Mouse (Mus musculus) brain, embryonic 18.5 days (tissue): Measurements from ENCODE around the gene Sec31b.

Experiments
- DNase-seq: peaks from one replicate; pipeline ENCODE4 v3.0.0-alpha.2; 2012; ENCODE audit warnings: low read depth, low spot score

Sec31b gene

DNA sequence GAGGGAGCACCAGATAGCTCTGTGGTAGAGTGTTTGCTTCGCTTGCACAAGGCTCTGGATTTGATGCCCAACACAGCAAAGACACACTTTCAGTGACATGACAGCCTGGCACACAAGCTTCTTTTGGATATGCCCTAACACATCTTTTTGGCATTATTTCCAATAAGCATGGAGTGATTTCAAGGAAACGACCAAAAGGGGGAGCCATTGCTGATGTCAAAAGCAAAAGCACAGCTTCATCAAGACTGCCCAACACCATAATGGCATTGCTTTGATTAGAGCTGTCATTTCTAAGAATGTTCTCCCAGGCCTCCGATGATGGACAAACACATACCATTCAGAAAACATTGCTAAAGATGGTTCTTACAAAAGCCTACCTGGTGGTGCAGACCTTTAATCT, 69.1 kb downstream of the Sec31b start:
- DNase-seq, result no peak

DNA sequence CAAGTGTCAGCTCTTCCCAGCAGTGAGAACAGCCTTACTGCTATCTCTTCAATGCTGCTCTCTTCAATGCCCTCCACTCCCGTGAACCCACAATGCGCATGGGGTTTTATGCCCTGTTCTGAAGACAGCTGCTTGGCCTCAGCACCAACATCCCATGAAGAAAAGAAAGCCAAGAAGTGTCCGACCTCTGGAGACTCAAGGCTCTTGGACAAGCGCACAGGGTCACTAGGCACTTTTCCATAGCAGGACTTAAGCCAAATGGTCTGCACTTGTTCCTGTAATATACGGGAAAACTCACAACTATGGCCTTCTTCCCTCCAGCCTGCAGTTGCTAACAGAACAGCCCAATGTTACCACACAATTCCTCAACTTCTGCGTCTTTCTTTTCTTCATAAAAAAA, 70.4 kb downstream of the Sec31b start:
- DNase-seq, result no peak

- no peak for DNase-seq
Measured at GRCm38 (mm10) chr19:44474158-44474557, 71.5 kb downstream of the Sec31b start.
